Mouse (Mus musculus): ENCODE results near the gene Zdhhc11.
A peak's percentile ranks its signal among the peaks of the same experiment; 100 is the strongest.
"Not testable (repeated sequence)": the region's sequence is repeated elsewhere in the genome, so short reads cannot be mapped to it uniquely, and the experiment has no call there.

The Zdhhc11 gene

DNA sequence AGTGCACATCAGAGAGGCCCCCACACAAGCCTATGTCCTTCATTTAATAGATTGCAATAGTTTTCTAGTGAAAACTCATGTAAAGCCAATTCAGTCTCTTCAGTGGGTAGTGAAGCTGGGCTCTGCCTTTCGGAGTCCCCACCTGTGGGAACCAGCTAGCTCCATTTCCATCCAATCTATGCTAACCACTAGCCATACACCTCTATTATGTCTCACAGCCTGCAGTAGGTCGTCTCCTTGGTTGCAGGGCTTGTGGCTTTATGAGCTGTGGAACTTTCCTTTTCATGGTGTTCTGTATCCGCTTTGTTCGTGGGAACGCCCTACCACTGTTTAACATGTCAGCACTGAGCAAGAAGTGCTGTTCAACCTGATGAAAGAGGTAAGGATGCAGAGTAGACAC, at the start of gene Zdhhc11:
Gene Zdhhc11 (plus strand): TSS at position 301 of the 400 bp plus-strand sequence.
- DNase-seq = no peak

DNA sequence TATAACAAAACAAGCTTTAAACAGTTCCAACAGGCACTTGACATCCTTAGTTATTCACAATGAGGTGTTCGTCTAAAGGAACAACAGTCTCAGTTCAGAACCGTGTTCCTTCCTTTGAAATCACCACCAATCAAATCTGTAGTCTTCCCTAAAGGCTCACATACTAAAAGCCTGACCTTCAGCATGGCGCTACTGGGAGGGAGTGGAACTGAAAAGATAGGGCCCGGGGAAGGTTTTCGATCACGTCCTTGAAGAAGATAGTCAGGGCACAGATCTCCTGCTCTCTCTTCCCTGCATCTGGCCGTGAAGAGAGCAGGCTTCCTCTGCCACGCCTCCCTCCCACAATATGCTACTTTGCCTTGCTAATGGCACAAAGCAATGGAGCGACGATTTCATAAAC, 31.4 kb upstream of the Zdhhc11 start:
- DNase-seq = no peak

DNA sequence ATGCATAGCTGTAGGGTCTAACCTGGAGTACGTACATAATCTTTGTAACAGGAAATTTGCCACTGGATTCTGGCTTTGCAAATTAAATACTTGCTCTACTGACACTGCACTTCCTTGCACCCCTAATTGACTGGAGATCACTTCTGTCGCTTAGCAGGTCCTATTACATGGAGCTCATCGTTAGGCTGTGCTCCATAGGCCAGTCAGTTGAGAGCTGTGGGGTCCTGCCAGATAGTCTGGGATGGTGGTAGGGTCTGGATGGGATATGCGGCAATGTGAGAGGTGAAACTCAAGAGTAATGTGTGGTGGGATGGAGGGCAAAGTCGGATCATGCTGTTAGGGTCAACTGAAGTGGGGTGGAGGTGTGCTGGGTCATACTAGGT, 26.7 kb upstream of the Zdhhc11 start:
- DNase-seq = no peak

DNA sequence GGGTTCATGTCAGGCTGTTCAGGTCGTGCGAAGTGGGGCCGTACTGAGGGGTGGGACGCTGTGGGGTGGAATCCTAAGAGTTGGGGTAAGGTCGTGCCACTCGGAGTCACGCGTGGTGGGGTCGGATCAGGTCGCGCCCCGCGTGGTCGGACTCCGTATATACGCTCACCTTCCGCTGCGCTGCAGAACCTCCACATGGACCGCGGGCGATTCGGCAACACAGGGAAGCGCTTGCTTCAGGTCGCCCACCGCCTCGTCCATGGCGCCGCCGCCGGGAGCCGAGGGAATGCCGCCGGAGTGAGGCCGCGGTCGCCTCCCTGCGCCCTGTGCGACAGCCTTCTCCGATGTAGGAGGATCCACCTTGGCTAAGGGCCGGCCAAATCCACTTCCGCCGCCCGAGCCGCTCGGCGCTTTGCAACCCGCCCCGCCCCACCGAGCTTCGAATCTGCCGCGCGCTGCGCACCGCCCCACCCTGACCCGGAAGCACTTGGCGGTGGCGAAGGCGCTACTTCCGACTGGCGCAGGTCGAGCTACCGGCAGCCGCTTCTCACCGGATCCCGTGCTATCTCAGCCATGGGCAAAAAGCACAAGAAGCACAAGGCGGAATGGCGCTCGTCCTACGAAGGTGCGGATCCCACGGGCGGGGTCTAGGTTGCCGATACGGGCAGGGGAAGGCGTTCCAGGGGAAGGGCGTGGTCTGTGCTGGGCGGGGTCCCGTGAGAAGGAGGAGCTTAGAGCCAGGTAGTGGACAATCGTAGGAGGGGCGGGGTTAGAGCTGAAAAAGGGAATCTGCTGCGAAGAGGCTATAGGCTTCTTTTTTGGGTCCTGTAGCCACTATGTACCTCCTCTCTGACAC, 26.1 kb upstream of the Zdhhc11 start, which contains the start of the genes Trip13 and Brd9:
Gene Trip13 (minus strand): TSS at position 464 of the 856 bp plus-strand sequence.
Gene Brd9 (plus strand): TSS at position 491 of the 856 bp plus-strand sequence.
- peak; percentile 96 for DNase-seq

DNA sequence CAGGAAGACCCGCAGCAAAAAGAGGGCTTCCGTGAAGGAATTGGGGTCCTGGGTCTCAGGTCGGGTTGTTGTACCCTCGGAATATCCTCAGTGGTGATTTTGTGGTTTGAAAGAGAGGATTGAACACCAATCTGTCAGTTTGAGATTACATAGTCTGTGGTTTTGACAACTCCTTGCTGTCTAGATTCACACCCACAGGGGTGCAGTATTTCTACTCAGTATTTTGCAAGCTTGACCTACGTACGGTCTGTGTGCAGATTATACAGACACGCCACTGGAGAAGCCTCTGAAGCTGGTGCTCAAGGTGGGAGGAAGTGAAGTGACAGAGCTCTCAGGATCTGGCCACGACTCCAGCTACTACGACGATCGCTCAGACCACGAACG, 25.5 kb upstream of the Zdhhc11 start:
- no peak for DNase-seq

DNA sequence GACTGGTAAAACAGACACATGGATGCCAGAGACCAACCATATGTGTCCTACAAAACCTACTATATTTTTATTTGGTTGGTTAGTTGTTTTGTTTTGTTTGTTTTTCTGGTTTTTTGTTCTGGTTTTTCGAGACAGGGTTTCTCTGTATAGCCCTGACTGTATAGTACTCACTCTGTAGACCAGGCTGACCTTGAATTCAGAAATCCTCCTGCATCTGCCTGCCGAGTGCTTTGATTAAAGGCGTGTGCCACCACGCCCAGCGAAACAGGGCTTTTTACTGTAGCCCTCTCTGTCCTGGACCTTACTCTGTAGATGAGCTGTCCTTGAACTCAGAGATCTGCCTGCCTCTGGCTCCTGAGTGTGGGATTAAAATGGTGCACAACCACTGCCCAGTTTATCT, 24.6 kb upstream of the Zdhhc11 start:
- DNase-seq = no peak

DNA sequence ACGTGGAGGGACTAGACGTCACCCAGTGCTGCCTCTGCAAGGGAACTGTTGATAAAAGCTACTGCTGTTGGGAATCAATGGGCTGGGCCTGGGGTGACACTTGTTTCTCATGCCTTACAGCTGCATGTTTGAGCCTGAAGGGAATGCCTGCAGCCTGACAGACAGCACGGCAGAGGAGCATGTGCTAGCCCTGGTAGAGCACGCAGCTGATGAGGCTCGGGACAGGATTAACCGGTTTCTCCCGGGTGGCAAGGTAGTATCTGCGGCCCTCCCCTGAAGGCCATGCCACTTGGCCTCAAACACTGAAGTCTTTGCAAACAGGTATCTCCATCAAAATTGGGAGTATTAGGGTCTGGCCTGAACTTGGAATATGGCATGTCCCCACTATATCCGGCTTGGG, 19.0 kb upstream of the Zdhhc11 start:
- no peak for DNase-seq

DNA sequence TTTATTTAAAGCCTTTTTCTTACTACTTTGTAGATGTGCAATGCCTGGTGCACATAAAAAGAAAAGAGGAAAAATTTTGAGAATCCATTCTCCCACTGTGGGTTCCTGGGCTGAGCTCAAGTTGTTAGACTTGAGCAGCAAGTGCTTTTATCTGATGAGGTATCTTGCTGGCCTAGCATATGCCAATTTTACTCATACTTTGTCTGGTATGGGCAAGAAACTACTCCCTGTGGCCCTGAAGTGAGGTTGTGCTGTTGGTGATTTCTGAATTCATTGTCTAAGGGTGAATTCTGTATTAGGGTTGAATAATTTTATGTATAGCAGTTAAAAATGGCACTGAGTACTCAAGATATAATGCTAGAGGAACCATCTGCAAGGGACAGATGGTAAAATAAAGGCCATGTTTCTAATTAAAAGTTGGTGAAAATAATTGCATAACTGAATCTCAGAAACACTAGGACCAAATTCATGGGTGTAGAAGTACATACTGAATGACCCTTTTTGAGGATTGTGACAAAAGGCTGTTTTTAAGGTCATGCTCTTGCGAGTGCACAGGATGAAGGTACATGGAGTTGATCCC, 10.0 kb upstream of the Zdhhc11 start:
- no peak for DNase-seq

DNA sequence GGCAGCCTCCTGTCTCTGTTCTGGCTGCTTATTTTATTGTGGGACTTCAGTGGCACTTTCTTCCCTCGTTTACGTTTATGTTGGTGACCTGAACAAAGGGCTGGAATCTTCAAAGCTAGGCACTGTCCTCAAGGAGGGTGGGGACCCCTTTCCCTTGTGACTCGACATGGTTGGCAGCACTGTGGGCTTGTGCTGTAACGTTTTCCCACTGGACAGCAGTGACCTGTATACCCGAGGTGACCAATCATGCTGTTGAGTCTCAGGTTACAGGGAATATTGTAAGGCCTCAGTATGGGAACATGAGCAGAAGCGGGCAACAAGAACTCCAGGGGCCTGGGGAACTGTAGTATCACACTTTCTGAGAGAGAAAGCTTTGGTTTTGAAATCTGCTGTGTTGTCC, 9.0 kb upstream of the Zdhhc11 start:
- no peak for DNase-seq

DNA sequence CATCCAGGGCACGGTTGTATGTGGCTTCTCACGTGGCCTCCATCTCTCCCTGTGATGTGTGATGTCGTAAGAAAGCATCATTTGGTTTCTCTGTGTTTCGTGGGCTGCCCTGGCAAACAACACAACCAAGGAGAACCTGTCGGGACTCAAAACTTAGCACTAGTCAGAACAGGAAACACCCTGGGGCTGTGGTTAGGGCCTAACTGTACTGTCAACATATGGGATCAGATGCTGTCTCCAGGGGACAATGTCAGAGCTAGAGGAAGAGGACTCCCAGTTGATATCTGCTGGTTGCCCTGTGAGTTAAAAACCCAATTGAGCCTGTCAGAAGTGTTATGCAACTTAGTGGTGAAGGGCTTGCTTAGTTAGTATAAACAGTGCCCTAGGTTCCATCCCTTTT, 8.1 kb upstream of the Zdhhc11 start:
- no peak for DNase-seq

DNA sequence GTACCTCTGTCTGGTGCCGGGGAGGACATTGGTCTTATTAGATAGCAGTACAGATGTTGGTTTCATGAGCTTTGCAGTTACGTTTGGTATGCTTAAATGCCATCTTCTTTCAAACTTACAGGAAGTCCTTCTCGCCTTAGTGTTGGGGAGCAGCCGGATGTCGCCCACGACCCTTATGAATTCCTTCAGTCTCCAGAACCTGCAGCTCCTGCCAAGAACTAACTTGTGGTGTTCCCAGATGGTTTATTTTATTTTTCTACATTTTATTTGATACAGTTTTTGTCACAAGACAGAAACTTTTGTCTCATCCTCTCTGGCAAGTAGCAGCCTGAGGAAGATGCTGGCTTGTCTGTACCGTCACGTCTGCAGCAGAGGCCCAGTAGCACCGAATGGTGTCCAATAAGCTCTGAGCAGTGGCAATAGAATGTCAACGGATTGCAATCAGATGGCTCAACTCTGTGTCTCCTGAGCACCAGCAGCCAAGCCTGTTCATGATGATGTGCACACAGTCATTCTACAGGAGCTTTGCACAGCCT, 3.5 kb upstream of the Zdhhc11 start:
- DNase-seq = no peak

DNA sequence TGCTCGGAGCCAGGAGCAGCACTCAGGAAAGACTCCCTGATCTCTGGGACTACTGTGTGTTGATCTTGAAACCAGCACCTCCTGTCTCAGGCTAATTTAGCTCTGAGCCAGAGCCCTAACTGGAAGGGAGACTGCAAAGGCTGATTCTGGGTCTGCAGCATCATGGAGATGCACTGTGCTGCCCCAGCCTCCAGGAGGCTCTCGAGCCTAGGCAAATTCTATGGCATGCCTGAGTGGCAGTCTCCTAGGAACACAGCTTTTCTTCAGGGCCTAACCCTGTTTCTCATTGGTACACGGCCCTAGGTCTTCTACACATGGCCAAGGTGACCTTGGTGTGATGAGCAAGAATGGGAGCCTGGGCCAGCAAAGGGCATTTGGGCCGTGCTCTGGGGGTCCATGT, 2.5 kb upstream of the Zdhhc11 start:
- DNase-seq = no peak

DNA sequence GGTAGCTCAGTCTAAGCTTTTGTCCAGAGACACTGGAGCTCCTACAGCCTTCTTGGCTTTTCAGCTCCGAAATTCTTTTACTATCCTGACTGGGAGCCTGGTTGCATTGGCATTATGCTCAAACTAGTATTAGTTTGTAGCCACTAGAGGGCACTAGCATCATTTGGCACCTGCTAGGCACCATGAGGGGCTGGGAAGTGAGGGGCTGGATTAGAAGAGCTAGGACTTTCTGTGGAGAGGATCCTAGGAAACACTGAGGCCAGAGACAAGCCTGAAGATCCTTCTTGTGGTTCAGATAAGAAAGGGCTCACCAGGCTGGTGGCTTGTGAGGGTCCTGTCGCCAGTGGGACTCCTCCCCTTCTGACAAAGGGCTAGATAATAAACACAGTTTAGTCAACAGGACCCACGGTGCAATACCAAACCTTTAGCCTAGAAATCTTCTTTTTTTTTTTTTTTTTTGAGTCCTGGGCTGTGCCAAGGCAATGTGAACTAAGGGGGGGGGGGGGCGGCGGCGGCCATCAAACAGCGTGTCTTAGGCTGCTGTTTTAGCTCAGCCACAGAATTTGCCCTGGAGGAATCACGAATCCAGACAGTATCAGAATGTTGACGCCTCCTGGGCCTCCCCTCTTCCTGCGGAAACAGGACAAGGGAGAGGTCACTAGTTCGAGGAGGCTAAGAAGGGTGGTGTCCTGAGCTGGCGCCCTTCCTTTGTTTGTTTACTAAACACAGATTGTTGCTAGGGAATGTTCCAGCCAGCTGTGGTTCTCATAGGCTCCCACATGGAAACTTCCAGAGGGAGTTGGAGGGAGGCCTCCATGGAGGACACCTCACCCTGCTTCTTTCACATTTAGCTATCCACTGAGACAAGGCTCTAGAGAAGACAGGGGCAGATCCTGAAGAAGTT, 7.1 kb downstream of the Zdhhc11 start:
- DNase-seq = peak; percentile 81

DNA sequence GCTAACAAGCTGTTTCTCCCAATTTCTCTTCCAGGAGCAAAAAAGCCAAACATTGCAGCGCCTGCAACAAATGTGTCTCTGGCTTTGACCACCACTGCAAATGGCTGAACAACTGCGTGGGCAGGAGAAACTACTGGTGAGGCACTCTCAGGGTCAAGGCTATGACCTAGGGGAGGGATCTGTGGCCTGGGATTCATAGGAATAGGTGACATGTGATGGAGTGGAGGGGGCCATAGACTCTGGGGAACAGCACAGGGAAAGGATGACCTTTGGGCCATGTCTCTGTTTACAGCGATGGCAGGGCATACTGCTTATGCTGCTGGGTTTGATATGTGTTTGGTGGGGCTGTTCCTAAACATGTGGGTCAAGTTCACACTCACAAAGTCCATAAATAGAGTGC, 10.9 kb downstream of the Zdhhc11 start:
- DNase-seq = no peak

DNA sequence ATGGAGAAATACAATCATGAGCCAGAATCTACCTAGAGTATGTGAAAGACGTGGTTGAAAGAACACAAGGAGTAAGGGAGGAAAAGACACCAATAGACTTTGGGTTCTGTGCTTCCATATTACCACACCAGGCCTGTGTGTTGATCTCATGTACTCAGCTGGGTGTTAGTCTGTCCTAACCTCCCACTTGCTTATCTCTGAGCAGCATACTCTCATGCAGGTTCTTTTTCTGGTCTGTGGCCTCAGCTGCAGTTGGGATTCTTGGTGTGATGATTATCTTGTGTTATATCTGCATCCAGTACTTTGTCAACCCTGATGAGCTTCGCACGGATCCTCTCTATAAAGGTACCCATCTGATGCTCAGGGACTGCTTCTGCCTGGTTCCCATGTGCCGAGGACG, 13.3 kb downstream of the Zdhhc11 start:
- no peak for DNase-seq

DNA sequence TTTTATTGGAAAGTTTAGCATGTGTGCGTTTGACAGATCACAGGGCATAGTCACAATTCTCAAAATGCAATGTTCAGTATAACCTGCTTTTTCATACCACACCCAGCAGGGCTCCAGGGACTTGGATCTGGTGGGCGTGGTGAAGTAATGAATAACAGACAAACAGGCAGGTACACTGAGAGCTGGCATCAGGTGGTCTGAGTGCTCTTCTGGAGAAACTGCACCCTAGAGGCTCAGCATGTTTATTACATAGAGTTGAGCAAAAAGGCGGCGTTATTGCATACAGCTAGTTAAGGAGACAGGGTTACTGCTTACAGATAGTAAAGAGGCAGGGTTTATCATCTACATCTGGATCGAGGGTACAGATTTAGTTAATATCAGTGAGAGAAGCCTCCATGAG, 26.7 kb downstream of the Zdhhc11 start:
- DNase-seq = no peak

DNA sequence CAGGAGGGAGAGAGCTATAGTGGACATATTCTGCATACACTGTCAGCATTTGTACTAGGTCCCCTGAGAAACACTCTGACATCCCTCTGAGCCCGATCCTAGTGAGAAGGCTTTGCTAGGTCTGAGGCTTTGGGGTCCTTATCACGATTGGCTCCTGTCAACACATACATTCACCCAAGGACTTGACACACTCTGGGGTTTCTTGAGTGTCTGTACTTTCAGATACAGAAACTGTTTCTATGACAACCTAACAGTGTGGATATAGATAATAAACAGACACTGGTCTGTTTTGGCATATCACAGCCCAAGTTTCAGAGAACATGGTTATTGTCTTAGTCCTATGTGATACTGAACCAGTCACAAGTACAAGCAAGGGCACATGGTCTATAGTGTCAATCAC, 27.1 kb downstream of the Zdhhc11 start:
- no peak for DNase-seq

DNA sequence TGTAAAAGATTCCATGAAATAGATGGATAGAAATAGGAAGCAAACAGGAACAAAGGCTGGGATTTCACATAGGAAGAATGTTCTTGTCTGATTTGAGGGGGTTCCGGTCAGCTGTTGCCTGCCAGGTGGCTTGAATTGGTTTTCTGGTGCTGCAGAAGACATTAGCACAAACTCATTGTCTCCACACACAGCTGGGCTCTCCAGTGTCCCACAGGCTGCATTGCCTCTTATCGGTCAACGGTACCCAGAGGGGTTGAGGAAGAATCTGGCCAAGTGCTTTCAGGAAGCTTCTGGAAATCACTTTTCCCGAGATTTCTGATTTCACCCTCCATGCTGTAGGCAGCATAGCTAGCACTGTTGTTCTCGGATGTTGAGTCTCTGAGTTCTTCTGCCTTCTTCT, 27.6 kb downstream of the Zdhhc11 start:
- DNase-seq = no peak

DNA sequence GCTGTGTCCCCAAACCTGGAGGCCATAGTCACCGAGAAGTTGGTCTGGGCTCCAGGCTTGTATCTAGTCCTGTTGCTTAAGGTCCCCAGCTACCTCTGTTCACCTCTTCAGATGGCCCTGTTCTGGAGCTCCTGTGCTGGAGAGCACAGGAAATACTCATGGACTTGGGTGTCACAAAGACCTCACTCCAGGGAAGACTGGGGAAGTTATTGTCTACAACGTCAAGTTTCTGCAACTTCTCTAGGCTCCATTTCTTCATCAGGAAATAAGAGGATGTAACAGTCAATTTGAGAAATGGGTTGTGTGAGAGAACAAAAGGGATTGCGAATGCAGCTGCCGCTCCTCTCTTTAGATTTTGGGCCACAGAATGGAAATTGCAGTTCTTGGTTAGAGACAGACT, 32.8 kb downstream of the Zdhhc11 start:
- no peak for DNase-seq

DNA sequence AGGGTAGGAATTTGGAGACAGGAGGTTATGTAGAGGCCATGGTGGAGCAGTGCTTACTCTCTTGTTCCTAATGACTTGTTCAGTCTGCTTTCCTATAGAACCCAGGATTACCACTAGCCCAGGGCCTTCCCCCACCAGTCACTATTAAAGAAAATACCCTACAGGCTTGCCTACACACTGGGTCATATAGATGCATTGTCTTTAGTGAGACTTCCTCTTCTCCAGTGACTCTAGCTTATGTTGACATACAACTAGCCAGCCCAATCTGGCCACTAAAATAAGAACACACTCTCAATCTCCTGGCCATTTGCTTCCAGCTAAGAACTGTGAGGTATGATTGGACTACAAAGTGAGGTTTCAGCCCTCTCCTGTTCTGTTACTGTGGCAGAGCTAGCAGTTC, 36.9 kb downstream of the Zdhhc11 start:
- DNase-seq = no peak

DNA sequence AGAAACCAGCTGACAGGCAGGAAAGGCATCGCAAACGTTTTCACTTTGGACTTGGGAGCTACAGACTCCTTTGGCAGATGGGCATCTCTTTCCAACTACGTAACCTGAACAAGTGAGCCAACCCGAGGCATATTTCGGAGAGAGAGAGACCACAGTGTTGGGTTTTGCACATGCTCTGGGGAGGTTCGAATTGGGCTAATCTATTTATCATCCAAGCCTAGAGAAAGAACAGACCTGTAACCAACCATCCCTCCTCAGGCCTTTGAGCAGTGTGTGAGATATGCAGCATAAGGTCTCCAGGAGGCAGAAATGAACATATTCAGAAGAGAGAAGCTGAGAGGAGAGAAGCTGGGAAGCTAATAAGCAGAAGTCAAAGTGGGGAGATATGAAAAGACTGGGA, 37.3 kb downstream of the Zdhhc11 start:
- no peak for DNase-seq

DNA sequence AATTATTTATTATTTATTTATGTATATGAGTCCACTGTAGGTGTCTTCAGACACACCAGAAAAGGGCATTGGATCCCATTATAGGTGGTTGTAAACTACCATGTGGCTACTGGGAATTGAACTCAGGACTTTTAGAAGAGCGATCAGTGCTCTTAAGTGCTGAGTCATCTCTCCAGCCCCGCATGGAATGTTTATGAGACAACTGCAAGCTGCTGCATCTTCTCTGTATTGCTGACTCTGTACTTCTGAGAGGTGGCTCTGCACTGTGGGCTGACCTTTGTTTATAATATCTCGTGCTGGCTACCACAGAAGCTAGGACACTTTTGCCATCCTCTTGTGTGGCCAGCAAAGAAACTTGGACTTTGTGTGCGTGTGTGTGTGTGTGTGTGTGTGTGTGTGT, 37.8 kb downstream of the Zdhhc11 start:
- DNase-seq = no peak

DNA sequence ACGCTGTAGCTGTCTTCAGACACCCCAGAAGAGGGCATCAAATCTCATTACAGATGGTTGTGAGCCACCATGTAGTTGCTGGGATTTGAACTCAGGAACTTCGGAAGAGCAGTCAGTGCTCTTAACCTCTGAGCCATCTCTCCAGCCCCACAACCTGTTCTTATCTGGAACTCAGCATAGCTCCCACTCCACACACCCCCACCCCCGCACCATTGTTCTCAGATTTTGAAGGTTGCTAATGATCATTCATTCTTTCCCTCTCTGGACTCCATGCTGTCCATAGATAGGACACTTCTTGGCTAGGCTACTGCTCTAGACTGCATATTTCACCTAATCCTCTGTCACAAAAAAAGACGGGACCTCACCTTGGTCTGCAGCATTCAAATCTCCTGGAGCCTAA, 43.2 kb downstream of the Zdhhc11 start:
- DNase-seq = not testable (repeated sequence)
